Mouse (Mus musculus) cerebellum, adult 2 months (tissue): ENCODE data around the gene Gm1113. TPM values are rescaled to one million over a fixed set of nuclear protein-coding genes. Genes with fewer than 3 reads are reported as not detected.

Source experiments
- DNase-seq, 2 experiments: peaks; one replicate each; pipeline ENCODE4 v3.0.0; 2021
- H3K27ac ChIP-seq: fragments of 200-500 bp; 2 replicates; pipeline ENCODE4 v1.5.1; 2012; ENCODE audit warnings: low read length, control low read depth, inconsistent platforms; ENCODE audit not compliant: insufficient read depth
- H3K27me3 ChIP-seq: fragments of 200-500 bp; 2 replicates; pipeline ENCODE4 v1.6.1; 2012; ENCODE audit warnings: inconsistent platforms, mild to moderate bottlenecking, low read length, moderate library complexity; ENCODE audit not compliant: control insufficient read depth, insufficient read depth
- H3K4me1 ChIP-seq: fragments of 200-500 bp; 2 replicates; pipeline ENCODE4 v1.6.1; 2011; ENCODE audit warnings: low read length; ENCODE audit not compliant: control insufficient read depth, insufficient read depth
- H3K4me3 ChIP-seq: fragments of 200-500 bp; replicated peaks from 2 replicates; pipeline ENCODE3; 2011; ENCODE audit warnings: mild to moderate bottlenecking, low read depth, low read length, control low read depth; ENCODE audit not compliant: insufficient read depth
- CTCF ChIP-seq: fragments of 200-500 bp; IDR thresholded peaks from 2 replicates; pipeline ENCODE4 v1.5.1; 2011; ENCODE audit warnings: low read depth, mild to moderate bottlenecking, control low read depth, low read length, moderate library complexity, borderline replicate concordance; ENCODE audit not compliant: insufficient read depth
- POLR2A ChIP-seq: fragments of 200-500 bp; IDR thresholded peaks from 2 replicates; pipeline ENCODE4 v1.6.1; 2011; ENCODE audit warnings: low read length, control low read depth, borderline replicate concordance; ENCODE audit not compliant: insufficient read depth
- WGBS: fragments of 180-500 bp; shearing (Covaris S2); methylation state at CpG from one replicate; pipeline ENCODE4 v1.1.7; 2018; 5-methylcytosine and 5-hydroxymethylcytosine counted together
- polyA plus RNA-seq: library from polyadenylated mRNA; depleted of rRNA; stranded (reverse); fragments of >200 nt; gene quantifications from 2 replicates; pipeline ENCODE4 v1.2.3, GENCODE M21; 2012

Gm1113 gene
- polyA plus RNA-seq, 1 experiment, result not detected

- H3K27ac ChIP-seq, result no peak overlapping the region
- no peak overlapping the region for H3K4me3 ChIP-seq
- WGBS, result 78% methylated on average over 10 of the region's 10 CpGs
- no peak for DNase-seq
- no peaks in the 10 kb centered on the region for H3K4me1 ChIP-seq
- no peaks in the 10 kb centered on the region for H3K27me3 ChIP-seq
- TF ChIP-seq POLR2A (no peak), CTCF (no peak)
Observed at GRCm38 (mm10) chr9:35502361-35503000, 15.6 kb downstream of the Gm1113 start.

- DNase-seq, result no peak
- Histone ChIP-seq H3K4me1 (no peaks in the 10 kb centered on the region), H3K4me3 (no peak overlapping the region), H3K27me3 (no peaks in the 10 kb centered on the region), H3K27ac (no peak overlapping the region)
- TF ChIP-seq CTCF (no peak), POLR2A (no peak)
- 65% methylated on average over 6 of the region's 6 CpGs for WGBS
Observed at GRCm38 (mm10) chr9:35499946-35500345, 18.1 kb downstream of the Gm1113 start.

- TF ChIP-seq CTCF, result no peak
- no peak for TF ChIP-seq POLR2A
- no peaks in the 10 kb centered on the region for H3K4me1 ChIP-seq
Observed at GRCm38 (mm10) chr9:35495471-35495870, 22.6 kb downstream of the Gm1113 start.

DNA sequence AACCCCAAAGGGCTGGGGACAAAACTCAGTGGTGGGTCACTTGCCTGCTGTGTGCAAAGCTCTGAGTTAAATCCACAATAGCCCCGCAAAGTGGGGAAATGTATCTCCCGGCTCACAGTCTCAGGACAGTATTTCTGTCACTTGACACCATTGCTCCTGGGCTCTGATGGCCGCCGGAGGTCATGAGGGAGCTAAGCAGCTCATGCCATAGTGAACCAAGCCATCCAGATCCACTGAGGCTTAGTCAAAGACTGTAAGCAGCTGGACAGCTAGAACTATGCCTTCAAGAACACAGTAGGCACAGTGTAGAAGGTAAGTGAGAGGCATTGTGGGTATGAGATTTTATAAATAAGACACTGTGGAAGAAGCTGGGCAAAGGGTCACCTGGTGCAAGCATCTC lies 23.1 kb downstream of the Gm1113 start:
- 68% methylated on average over 4 of the region's 4 CpGs for WGBS
- Histone ChIP-seq H3K4me3 (no peak overlapping the region), H3K27ac (no peak overlapping the region), H3K27me3 (no peaks in the 10 kb centered on the region), H3K4me1 (no peaks in the 10 kb centered on the region)
- TF ChIP-seq POLR2A (no peak), CTCF (no peak)
- DNase-seq, result no peak

More at GRCm38 (mm10) chr9:35495471-35495870, 22.6 kb downstream of the Gm1113 start:
- no peak overlapping the region for H3K4me3 ChIP-seq
- H3K27me3 ChIP-seq, result no peaks in the 10 kb centered on the region
- DNase-seq, result no peak
- WGBS, result 84% methylated on average over 3 of the region's 3 CpGs
- no peak overlapping the region for H3K27ac ChIP-seq

DNA sequence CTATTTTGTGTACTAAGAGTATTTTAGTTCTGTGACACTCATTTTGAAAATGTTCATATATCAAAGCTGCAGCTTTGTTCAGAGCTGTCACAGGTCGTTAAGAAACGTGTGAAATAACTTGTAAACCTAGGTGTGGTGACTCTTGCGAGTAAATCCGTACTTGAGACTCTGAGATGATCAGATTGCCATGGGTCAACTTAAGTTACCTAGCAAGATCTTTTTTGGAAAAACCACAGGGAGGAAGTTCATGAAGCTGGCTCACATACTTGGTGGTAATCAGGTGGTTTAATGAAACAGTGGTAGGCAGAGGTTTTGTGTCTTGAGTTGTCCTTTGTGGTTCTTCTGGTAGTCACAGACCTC lies 24.4 kb downstream of the Gm1113 start:
- DNase-seq, result no peak
- TF ChIP-seq POLR2A (no peak), CTCF (no peak)
- Histone ChIP-seq H3K4me3 (no peak overlapping the region), H3K27me3 (no peaks in the 10 kb centered on the region), H3K27ac (no peak overlapping the region), H3K4me1 (no peaks in the 10 kb centered on the region)
- WGBS, result 71% methylated on average over 4 of the region's 4 CpGs

DNA sequence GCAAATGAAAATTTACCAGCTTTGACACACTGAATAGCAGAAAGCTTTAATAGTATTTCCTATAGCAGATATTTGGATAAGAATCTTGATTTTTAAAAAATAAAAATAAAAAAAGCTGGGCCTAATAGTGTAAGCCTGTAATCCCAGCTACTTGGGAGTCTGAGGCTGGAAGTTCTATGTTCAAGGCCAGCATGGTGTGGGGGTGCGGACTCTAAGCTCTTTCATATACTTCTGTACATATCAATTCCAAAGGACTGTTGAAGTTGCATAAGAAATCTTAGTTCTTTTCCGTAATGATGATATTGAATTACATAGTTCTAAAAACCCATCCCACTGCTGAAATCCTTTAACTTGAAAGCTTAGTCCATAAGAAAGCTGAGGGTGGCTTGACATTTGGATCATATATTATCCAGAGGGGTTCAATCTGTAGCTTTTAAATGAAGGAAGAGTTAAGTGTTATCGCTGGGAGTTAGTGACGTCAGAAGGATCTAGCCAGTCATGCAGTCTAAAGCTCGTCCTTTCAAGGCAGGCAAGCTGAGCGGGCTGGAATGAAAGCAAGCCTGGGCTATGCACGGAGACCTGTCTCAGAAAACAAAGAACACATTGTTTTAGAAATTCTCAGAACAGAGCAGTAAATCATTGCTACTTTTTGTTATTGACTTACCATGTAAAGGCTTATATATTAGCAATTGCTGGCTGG lies 24.9 kb downstream of the Gm1113 start:
- H3K27ac ChIP-seq, result no peak overlapping the region
- no peak for DNase-seq
- H3K4me3 ChIP-seq, result no peak overlapping the region
- no peak for TF ChIP-seq POLR2A
- TF ChIP-seq CTCF, result no peak
- no peaks in the 10 kb centered on the region for H3K4me1 ChIP-seq
- 72% methylated on average over 7 of the region's 7 CpGs for WGBS
- H3K27me3 ChIP-seq, result no peaks in the 10 kb centered on the region

DNA sequence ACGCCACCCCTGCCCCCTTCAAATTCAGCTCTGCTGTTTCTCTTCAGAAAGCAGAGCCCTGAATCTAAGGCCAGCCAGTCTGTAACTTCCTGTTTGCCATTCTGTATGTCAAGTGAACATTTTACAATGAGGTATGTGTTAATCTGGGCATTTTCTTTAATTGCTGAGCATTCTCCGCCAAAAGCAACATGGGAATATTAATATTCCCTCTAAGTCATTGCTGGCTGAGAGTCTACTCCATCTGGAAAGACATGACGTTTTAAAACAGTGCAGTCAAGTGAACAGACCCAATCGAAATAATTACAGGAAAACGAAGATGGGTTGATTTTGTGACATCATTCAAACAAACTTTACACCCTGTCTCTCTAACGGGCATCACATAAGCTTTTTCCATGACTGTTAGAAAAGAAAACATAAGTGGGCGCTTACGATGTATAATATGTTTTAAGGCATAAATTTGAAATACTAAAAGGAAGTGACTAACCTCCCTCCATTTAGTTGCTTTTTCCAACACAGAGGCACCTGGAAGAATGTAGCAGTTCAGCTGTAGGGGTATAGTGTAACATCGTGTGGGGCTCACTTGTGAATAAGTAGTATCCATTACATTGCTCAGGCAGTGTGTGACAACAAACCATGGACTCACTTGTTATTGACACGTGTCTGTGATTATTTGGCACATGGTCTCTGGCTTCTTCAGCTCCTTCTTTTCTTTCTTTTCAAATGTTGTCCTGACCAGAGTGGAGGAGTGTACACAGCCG lies 26.8 kb downstream of the Gm1113 start:
- H3K4me1 ChIP-seq, result no peaks in the 10 kb centered on the region
- DNase-seq, result no peak
- WGBS, result 68% methylated on average over 11 of the region's 11 CpGs
- H3K4me3 ChIP-seq, result no peak overlapping the region
- H3K27ac ChIP-seq, result no peak overlapping the region
- TF ChIP-seq CTCF (no peak), POLR2A (no peak)
- H3K27me3 ChIP-seq, result no peaks in the 10 kb centered on the region

DNA sequence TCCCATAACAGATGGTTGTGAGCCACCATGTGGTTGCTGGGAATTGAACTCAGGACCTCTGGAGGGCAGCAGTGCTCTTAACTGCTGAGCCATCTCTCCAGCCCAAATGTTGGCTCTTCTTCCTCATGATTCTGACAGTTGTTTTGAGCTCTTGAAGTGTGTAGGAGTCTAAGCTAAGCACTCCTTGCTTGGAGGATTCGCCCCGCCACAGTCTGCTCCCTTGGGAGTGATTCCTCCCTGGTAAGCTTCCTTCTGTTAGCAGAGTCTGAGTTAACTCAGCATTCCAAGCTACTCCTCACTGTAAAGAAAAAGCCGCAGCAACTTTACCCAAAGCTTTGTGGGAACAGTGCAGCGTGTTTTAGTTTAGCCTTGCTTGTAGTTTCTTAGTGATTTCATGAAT lies 29.6 kb downstream of the Gm1113 start:
- TF ChIP-seq CTCF, result no peak
- TF ChIP-seq POLR2A, result no peak
- DNase-seq, result no peak
- no peaks in the 10 kb centered on the region for H3K4me1 ChIP-seq
- 96% methylated on average over 4 of the region's 4 CpGs for WGBS
- no peak overlapping the region for H3K27ac ChIP-seq
- H3K27me3 ChIP-seq, result no peaks in the 10 kb centered on the region
- no peak overlapping the region for H3K4me3 ChIP-seq
